Mouse (Mus musculus) small intestine, adult 2 months (tissue): ENCODE measurements at regions not wholly inside any gene's neighbourhood (a gene's known extent, or its start where the extent isn't known, plus 50 kb on each side); places are given as distances from the start of the nearest gene placed in this dataset.

ENCODE experiments used
- CTCF ChIP-seq: fragments of 200-500 bp; IDR thresholded peaks from 2 replicates; pipeline ENCODE4 v1.5.1; 2012; ENCODE audit warnings: low read depth, mild to moderate bottlenecking, control low read depth, inconsistent platforms, low read length, moderate library complexity, mixed read lengths; ENCODE audit not compliant: insufficient replicate concordance, insufficient read length; ENCODE audit errors: extremely low read depth
- POLR2A ChIP-seq: fragments of 200-500 bp; IDR thresholded peaks from 2 replicates; pipeline ENCODE4 v1.6.1; 2012; ENCODE audit warnings: low read depth, mild to moderate bottlenecking, control low read depth, inconsistent platforms, low read length, moderate library complexity

DNA sequence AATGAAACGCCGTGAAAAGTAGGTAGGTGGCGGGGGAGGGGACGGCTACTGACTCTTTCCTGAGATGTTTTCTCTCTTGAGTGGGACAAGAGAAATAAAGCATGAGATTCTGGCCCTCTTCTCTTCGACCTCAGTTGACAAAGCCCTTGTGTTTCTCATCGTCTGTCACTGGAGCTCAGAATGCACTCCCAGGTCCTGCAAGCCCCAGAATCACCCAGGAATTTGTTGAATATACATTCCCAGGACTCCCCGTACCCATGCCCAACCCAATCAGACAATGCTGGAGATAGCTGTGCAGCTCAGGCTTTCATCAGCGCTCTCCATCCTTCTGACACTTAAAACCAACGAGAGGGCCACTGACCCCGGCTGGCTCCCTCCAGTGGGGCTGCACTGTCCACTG is 422.9 kb downstream of the Wdr11 start:
- no peak for TF ChIP-seq CTCF
- TF ChIP-seq POLR2A: no peak
